Mouse (Mus musculus): ENCODE measurements around the gene Nkapd1.
"Not testable (repeated sequence)": the region's sequence is repeated elsewhere in the genome, so short reads cannot be mapped to it uniquely, and the experiment has no call there.

The Nkapd1 gene

DNA sequence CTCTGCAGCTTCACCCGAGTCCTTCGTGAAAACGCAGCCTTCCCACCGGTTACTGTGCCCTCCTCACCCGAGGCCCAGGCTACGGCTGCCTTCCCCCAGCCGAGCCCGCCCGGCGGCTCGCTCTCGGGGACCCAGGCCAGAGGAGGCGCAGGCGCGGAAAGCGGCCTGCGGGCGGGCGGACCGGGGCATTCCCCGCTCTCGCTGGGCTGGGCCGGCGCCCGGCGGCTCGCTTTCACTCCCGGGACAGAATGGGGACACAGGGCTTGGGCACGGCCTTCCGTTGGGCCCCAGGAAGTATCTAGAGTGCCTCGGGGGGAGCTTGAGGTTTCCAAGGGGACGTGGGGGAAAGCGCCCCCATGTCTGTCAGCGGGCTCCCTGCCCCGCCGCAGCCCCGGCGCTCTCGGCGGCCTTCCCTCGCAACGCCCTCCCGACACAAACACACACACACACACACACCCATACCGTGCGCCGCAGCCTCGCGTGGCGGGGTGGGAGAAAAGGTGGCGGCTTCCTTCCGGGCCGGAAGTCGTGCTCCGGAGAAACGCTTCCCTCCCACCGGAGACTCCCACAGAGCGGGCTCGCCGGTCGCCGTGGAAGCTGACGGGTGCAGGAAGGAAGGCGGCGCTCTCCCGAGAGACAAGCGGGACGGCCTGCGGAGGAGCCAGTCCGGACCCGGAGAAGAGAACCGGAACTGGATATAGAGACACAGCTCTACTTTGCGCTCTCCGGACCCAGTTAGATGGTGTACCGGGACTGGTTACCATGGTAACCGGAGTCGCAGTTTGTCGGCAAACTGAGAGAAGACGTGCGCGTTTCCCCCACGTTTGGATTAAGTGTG, at the start of gene Nkapd1, which contains the start of gene Pih1d2:
Gene Nkapd1, minus strand, starts transcription at position 699 of the 838 bp plus-strand sequence.
Gene Pih1d2, plus strand, starts transcription at position 556 of the 838 bp plus-strand sequence.
- in situ Hi-C loops (cut with MseI, MboI): no loop called here

DNA sequence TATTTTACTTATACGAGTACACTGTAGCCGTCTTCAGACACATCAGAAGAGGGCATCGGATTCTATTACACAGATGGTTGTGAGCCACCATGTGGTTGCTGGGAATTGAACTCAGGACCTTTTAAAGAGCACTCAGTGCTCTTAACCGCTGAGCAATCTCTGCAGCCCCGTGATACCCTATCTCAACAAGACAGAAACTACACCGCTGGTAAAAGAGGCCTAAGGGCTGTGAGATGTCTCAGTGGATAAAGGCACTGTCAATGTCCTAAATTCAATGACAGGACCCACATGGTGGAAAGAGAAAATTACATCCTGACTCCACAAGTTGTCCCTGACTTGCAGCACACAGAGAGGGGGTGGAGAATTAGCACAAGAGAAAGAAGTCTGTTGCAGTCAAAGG, 49.2 kb upstream of the Nkapd1 start:
- in situ Hi-C loops (cut with MseI, MboI): no loop called here

DNA sequence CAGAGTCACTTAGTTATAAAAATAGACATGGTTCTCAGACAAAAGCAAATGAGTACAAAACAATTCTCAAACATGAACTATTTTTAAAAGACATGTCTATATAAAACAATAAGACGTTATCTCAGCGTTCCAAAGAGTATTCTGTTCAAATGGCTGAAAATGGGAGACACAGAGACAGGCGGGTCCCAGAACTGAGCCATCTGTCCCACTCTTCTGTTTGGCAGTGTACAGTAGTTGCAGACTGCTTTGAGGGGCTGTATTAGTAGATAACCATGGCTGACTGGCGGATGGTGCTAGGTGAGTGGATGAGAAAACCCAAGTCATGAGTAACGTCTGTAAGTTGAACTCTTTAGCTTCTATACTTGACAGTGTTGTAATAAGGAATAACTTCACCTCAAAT, 47.6 kb upstream of the Nkapd1 start:
- in situ Hi-C loops (cut with MseI, MboI): no loop called here

DNA sequence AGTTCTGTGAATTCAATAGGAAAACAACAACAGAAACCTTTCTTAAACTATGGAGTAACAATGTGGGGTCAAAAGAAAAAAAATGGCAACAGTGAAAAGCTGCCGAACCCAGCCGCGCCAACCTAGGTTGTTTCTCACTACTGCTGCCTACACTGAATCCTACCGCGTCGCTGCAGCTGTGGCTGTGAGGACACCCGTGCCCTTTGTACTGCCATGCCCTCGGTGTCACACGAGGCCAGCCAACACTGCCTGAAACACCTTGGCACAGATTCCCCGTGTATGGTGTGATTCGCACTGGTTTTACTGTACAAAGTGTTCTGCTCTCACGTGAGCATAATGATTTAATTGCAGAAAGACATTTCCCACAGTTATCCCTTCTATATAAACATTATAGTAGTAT, 43.2 kb upstream of the Nkapd1 start:
- in situ Hi-C loops (cut with MseI, MboI): no loop called here

DNA sequence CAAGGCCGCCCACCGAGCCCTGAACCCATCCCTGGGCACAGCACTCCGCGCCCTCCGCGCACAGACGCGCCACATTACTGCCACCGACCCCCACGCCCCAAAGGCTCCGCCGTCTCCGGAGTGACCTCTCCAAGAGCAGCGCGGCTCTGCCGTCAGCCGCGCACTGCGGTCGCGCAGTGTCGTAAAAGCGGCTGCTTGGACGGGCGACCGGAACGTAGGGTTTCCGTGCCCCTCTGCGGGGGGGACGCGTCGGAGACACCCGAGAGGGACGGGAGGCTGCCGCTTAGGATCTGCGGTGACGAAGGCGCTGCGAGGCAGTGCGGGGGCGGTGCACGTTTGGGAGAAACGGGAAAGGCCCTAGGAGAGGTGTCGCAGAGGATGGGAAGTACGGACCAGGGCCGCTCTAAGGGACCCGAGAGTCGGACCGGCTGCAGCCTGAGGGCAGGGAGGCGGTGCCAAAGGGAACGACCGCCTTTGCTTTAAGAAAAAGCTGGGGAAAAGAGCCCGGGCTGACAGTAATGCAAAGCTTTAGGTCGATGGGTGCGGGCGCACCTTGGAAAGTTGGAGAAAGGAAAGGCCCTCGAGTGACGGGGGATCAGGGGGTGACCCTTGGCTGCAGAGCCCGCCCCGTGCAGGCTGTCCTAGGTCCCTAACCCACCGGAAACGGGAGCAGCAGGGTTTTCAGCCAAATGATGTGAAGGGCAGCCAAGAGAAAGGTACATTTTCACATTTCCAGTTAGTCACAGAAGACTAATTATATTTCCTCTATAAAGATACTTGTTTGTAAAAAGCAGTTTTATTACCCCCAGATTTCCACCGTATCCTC, 42.3 kb upstream of the Nkapd1 start, which contains the start of gene Dlat:
Gene Dlat, minus strand, starts transcription at position 389 of the 826 bp plus-strand sequence.
- in situ Hi-C loops (cut with MseI, MboI): no loop called here

DNA sequence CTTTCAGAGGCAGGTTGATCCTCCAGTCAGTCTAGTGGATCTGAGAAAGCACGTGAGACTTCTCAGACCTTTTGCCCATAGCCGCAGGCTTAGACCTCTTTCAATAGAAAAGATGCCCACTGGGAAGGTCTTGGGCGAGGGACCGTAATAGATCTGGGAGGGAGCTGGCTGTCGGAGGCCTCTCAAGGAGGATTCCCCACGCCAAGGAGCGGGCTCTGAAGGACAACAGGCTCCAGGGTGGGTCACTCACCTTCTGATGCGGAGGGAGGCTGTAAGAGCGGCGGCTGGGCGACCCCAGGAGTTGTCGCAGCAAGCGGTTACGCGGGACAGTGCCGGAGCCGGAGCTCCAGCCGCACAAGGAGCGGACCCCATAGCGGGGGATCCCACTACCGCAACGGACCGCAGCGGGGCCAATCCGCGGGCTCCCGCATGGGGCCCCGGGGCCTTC, 41.7 kb upstream of the Nkapd1 start:
- in situ Hi-C loops (cut with MseI, MboI): no loop called here

DNA sequence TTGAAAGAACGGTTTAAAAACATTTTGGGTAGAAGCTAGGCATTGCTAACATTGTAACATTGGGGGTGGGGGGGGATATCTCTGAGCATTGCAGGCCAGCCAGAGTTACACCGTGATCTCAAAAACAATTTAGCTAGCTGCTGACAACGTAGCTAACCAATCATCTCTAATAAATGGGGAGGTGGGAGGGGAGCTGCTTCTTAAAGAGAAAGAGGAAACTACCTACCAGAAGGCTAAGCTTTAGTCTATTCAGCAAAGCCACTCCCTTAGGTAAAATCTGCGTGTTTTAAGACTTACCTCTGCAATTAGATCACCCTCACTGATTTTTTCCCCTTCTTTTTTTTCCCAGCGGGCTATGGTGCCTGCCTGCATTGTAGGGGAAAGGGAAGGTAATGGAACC, 41.1 kb upstream of the Nkapd1 start:
- in situ Hi-C loops (cut with MseI, MboI): no loop called here

DNA sequence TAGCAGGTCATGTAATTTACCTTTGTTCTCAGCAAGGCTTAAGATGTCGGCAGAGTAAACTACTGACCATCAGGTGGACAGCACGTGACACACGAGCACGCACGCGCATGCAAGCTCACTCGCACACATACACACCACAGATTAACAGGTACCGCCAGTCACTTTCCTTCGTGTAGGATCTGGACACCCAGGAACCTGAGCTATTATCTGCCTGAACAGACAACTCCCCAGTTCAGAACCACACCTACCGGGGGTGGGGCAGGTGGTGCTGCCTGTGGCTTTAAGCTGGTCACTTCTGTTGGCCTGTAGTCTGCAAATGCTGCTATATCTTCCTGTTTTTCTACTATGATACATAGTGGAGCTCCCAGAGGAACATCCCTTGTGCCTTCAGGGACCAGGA, 33.2 kb upstream of the Nkapd1 start:
- in situ Hi-C loops (cut with MseI, MboI): no loop called here

DNA sequence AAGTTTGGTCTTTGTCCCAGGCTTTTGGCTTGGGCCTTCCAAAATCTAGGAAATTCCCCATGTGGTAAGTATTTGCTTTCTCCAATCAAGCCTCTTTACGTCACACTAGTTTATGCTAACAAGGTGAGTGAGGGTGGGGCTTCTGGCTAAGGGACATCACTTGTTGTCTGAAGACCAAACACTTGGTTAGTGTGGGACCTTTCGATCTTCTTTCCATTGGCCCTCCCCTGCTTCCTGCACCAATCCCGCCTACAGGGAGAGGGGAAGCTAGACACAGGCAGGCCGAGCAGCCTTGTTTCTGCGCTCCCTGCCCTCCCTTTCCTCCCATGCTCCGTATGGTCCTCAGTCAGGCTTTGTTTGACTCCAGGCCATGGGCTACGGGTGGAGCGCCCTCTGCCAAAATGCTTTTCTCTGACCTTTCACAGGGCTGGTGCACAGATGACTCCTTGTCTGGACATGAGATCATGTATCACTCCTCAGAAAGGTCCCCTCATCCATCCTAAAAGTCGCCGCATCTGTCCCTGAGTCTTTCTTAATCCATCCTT, 29.6 kb upstream of the Nkapd1 start:
- in situ Hi-C loops (cut with MseI, MboI): no loop called here

DNA sequence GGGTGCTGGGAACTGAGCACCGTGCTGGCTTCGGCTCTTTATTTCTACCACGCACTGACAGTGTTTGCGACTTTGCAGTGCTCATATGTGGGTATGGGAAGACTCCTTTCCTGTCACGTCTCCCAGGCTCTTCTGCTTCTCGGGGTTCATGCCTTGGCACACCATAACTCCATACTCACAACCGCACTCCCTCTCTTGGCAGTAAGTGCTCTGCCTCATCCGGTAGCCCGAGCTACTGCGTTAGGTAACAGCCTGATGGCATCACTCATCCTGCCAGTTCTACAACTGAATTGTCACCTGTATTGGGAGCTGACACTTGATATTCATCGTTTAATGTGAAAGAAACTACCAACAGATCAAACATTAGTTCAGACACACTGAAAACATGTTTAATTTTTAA, 17.0 kb upstream of the Nkapd1 start:
- in situ Hi-C loops (cut with MseI, MboI): no loop called here

DNA sequence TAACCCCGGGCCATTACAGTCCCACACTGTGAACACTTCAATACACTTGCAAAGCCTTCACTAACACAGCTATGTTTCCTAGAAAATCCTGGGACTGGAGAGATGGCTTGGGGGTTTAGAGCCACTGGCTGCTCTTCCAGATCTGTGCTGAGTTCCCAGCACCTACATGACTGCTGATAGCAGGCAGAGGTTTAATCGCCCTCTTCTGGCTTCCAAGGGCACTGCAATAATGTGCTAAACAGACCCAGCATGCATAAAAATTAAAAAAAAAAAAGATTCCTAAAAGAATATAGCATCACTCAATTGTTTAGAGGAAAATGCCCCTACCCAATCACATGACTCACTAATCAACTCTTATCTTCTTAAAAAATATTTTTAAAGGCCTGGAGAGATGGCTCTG, 15.8 kb upstream of the Nkapd1 start:
- in situ Hi-C loops (cut with MseI, MboI): no loop called here

DNA sequence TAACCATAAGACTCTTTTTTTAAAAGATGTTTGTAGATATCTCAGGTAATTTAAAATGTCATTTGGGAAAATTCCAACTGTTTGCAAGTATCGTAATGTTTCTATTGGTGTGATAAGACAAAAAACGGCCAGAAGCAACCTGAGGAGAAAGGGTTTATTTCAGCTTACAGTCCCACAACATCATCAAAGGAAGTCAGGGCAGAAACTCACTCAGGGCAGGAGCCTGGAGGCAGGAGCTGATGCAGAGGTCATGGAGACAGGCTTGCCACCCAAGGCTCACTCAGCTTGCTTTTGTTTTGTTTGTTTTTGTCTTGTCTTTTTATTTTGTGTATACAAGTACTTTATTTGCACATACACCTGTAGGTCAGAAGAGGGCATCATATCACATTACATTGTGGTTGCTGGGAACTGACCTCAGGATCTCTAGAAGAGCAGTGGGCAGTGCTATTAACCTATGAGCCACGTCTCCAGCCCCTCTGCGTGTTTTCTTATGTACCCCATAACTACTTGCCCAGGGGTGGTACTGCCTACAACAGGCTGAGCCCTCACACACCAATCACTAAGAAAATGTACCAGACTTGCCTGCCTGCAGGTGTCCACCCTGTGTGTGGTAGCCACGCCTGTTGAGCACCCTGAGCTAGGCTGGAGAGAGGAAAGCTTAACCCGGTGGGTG, 14.9 kb upstream of the Nkapd1 start:
- in situ Hi-C loops (cut with MseI, MboI): no loop called here

DNA sequence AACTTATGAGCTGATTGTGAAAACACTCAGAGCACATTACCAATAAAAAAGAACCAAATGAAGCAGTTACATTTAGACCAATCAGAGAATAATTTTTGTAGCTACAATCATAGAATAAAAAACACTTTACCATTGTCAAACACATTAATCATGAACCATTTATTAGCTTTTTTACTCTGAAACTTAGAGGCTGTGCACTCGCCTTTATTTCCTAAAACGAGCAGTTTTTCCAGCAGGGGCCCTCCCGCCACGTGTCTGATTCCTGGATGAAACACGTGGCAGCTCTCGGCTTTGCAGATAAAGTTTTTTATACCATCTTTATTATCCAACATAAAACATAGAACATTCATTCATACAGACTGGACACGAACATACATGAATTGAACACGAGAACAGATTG, 13.6 kb upstream of the Nkapd1 start:
- in situ Hi-C loops (cut with MseI, MboI): not testable (repeated sequence)

DNA sequence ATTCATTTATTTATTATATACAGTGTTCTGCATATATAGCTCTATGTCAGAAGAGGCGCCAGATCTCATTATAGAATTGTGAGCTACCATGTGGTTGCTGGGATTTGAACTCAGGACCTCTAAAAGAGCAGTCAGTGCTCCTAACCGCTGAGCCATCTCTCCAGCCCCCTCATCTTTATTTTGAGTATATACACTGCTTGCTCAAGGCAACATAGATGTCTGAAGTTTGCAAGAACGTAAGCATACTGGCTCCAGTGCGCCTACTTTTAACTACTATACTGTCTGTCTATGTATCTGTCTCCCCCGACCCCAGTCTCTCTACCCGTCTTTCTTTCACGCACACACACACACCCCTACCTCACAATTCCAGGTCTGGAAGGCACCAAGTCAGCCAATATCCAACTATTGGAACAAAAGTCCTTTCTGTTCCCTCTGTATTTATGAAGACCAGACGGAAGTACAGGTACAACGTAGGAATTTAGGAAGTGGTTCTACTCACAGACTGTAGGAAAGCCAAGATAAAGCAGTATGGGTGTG, 598 bp upstream of the Nkapd1 start:
- in situ Hi-C loops (cut with MseI, MboI): no loop called here

DNA sequence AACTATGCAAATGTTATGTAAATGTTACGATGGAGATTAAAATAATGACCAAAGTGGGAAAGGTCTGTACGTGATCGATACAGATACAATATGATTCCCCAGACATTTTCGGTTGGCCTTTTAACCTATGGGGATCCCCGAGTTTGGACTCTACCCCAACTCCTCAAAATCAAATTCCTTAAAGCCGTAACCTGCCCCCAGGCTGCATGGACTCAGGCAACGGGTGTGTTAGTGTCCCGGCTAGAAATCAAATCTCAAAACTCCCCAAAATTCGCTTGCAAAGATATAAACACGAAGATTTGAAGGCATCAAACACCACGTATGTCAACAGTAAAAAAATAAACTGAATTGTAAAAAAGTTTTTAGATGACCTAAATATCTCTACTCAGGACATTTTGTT, 1.1 kb downstream of the Nkapd1 start:
- in situ Hi-C loops (cut with MseI, MboI): no loop called here

DNA sequence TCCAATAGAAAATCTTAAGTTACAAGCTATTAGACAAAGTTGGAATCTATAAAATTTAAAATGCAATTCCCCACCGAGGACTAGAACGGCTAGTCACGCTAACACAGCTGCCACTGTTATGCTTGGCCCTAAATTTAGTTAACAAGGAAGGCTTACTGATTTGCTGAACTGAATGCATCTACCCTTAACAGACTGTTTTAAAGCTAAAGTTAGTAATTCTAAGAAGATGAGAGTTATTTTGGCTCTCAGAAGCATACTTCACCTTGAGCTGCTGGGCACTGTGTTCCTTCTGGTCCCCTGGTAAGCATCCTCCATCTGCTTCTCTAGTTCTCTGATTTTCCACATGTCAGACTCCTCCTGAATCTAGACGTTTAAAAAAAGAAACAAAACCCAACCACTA, 5.1 kb downstream of the Nkapd1 start:
- in situ Hi-C loops (cut with MseI, MboI): no loop called here

DNA sequence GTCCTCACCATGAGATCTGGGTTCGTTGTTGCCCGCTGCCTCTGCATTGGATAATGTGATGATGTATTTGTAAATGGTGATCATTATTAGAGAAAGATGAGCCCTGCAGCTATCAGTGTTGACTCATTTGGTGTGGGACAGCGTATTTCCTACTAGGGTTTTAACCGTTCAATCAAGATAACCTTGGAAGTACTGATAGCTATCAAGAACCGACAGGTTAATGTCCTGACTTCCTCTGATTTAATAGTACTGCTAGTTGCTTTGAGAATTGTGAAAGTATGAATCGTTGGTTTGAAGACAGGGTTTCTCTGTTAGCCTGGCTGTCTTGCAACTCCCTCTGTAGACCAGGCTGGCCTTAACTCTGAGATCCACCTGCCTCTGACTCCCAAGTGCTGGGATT, 12.9 kb downstream of the Nkapd1 start:
- in situ Hi-C loops (cut with MseI, MboI): no loop called here

DNA sequence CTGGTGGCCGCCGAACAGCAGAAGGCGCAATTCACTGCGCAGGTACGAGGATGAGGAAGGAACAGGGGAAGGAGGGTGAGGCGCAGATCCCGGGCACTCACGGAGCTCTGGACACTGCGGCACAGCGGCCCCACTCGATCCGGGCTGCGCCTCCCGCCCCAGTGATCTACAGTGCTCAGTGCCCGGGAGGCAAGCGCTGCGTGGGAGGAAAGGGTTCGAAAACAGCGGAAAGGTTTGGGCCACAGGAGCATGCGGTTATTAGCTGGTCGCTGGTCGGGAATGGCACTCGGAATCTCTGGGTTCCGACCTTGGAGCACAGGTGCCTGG, 13.3 kb downstream of the Nkapd1 start:
- in situ Hi-C loops (cut with MseI, MboI): no loop called here

DNA sequence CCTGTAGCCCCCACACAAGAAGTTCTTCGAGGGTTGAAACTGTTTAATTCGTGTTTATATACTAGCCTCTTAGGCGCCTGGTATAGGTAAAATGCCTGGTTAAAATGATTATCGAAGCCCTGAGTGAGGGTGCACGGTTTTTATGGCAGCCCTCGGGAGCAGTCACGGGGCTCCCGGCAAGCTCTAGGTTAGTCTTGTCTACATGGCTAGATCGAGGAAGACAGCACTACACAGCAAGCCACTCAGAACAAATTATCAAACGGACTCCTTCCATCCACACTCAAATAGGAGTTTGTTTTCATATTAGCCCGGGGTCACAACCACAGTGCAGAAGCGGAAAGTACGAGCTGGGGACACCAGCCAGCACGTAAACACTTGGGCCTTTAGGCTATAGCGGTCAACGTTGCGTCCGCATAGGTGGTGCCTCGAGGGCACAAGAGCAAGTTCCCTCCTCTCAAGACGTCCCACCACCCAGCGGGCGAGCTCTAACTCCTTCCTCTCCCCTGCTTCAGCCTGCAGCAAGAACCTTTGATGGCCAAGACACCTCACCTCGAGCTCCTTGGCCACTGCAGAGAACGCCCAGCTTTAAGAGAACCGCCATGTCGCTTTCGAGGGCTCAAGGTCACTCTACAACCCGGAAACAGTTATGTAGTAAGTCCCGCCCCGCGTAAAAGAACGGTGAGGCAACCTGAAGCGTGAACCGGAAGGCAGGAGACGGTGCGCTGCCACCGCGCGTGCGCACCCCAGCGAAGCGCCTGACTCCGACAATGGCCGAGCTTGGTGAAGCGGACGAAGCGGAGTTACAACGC, 13.9 kb downstream of the Nkapd1 start, which contains the start of the genes Sdhd and Timm8b:
Gene Sdhd, minus strand, starts transcription at position 624 of the 809 bp plus-strand sequence.
Gene Timm8b, plus strand, starts transcription at position 722 of the 809 bp plus-strand sequence.
- in situ Hi-C loops (cut with MseI, MboI): no loop called here

DNA sequence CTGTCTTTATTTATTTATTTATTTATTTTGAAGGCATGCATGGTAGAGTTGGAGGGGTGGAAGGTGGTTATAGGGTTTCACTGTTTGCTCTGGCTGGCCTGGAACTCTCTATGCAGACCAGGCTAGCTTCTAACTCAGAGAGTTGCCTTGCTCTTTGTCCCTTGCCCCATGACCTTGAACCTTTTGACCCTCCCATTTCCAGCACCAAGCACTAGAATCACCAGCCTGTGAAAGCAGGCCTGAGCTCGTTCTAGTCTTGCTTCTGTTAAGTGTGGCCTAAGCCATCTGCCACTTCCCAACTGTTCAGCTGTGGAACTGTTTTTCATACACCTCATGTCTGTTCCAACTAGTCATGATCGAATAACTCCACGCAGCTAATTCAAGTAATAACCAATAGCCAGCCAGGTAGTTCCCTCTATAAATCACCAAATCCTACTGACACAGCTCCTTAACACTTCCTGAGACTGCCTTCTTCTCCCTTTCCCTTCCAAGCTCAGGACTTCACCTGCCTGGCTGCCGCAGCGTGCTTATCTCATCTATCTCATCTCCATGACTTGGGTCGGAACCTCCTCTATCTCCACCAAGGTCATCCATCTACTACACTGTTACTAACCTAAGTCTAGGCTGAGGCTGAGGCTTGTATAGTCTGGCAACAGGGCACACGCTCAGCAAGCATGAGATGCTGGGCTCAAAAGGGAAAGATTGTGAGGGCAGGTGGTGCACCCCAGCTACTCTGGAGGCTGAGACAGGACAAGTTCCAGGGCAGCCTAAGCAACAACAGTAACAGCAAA, 15.0 kb downstream of the Nkapd1 start:
- in situ Hi-C loops (cut with MseI, MboI): no loop called here
